Mouse (Mus musculus): ENCODE data around the gene Kif17. TPM values are rescaled to one million over a fixed set of nuclear protein-coding genes. Genes with fewer than 3 reads are reported as not detected.
A peak's percentile ranks its signal among the peaks of the same experiment; 100 is the strongest.
"Not testable (repeated sequence)": the region's sequence is repeated elsewhere in the genome, so short reads cannot be mapped to it uniquely, and the experiment has no call there.

The Kif17 gene
- polyA plus RNA-seq, 1 experiment from 2014 or later: 2.2 TPM

GRCm38 (mm10) chr4:138319508-138319907 lies 69.3 kb downstream of the Kif17 start:
- no peaks in the 10 kb centered on the region for H3K27me3 ChIP-seq (replicated peaks; ENCODE audit: control insufficient read depth, insufficient read depth, low read length)
- H3K4me3 ChIP-seq (replicated peaks; ENCODE audit: low read length): no peak overlapping the region
- no peak overlapping the region for H3K27ac ChIP-seq (ENCODE audit: low read length)
- peaks cover 15% of the 10 kb centered on the region for H3K36me3 ChIP-seq (ENCODE audit: control insufficient read depth, insufficient read depth)
- H3K4me2 ChIP-seq (ENCODE audit: low read length): no peak overlapping the region
- 32% methylated on average over 10 of the region's 10 CpGs for WGBS
- peak; percentile 24; the same call in 1 of the 2 replicates for ATAC-seq
- no peak overlapping the region for H3K9ac ChIP-seq (replicated peaks; ENCODE audit: low read depth, low read length)
- H3K9me3 ChIP-seq (ENCODE audit: control insufficient read depth, low read length): no peaks in the 10 kb centered on the region
- H3K4me1 ChIP-seq (replicated peaks; ENCODE audit: control insufficient read depth, insufficient read depth, low read length): peaks cover 9% of the 10 kb centered on the region; the same call in 1 of the 2 replicates

GRCm38 (mm10) chr4:138320711-138321110 lies 70.5 kb downstream of the Kif17 start:
- ATAC-seq: no peak
- no peaks in the 10 kb centered on the region for H3K27me3 ChIP-seq (replicated peaks; ENCODE audit: control insufficient read depth, insufficient read depth, low read length)
- no peak overlapping the region for H3K27ac ChIP-seq (ENCODE audit: low read length)
- H3K9me3 ChIP-seq (ENCODE audit: control insufficient read depth, low read length): no peaks in the 10 kb centered on the region
- 82% methylated on average over 11 of the region's 11 CpGs for WGBS
- H3K36me3 ChIP-seq (ENCODE audit: control insufficient read depth, insufficient read depth): peaks cover 10% of the 10 kb centered on the region
- peaks cover 13% of the 10 kb centered on the region; the same call in 1 of the 2 replicates for H3K4me1 ChIP-seq (replicated peaks; ENCODE audit: control insufficient read depth, insufficient read depth, low read length)
- no peak overlapping the region for H3K4me3 ChIP-seq (replicated peaks; ENCODE audit: low read length)
- no peak overlapping the region for H3K4me2 ChIP-seq (ENCODE audit: low read length)
- H3K9ac ChIP-seq (replicated peaks; ENCODE audit: low read depth, low read length): no peak overlapping the region

GRCm38 (mm10) chr4:138321488-138321887 lies 71.3 kb downstream of the Kif17 start:
- no peak for ATAC-seq
- no peak overlapping the region for H3K9ac ChIP-seq (replicated peaks; ENCODE audit: low read depth, low read length)
- H3K4me2 ChIP-seq (ENCODE audit: low read length): no peak overlapping the region
- no peaks in the 10 kb centered on the region for H3K27me3 ChIP-seq (replicated peaks; ENCODE audit: control insufficient read depth, insufficient read depth, low read length)
- peaks cover 7% of the 10 kb centered on the region for H3K36me3 ChIP-seq (ENCODE audit: control insufficient read depth, insufficient read depth)
- H3K27ac ChIP-seq (ENCODE audit: low read length): no peak overlapping the region
- no peak overlapping the region for H3K4me3 ChIP-seq (replicated peaks; ENCODE audit: low read length)
- peaks cover 16% of the 10 kb centered on the region; the same call in 1 of the 2 replicates for H3K4me1 ChIP-seq (replicated peaks; ENCODE audit: control insufficient read depth, insufficient read depth, low read length)
- no peaks in the 10 kb centered on the region for H3K9me3 ChIP-seq (ENCODE audit: control insufficient read depth, low read length)
- WGBS: 76% methylated on average over 7 of the region's 7 CpGs

GRCm38 (mm10) chr4:138322692-138323091 lies 72.5 kb downstream of the Kif17 start:
- H3K4me3 ChIP-seq (replicated peaks; ENCODE audit: low read length): no peak overlapping the region
- H3K4me2 ChIP-seq (ENCODE audit: low read length): no peak overlapping the region
- ATAC-seq: no peak
- H3K9me3 ChIP-seq (ENCODE audit: control insufficient read depth, low read length): no peaks in the 10 kb centered on the region
- H3K36me3 ChIP-seq (ENCODE audit: control insufficient read depth, insufficient read depth): 0 out of 2 replicates have a peak, but pooled peaks cover 2% of the 10 kb centered on the region
- H3K9ac ChIP-seq (replicated peaks; ENCODE audit: low read depth, low read length): no peak overlapping the region
- 9% methylated on average over 4 of the region's 4 CpGs for WGBS
- peaks cover 17% of the 10 kb centered on the region; the same call in 1 of the 2 replicates for H3K4me1 ChIP-seq (replicated peaks; ENCODE audit: control insufficient read depth, insufficient read depth, low read length)
- H3K27ac ChIP-seq (ENCODE audit: low read length): peak overlapping the region; percentile 19; the same call in 1 of the 2 replicates
- H3K27me3 ChIP-seq (replicated peaks; ENCODE audit: control insufficient read depth, insufficient read depth, low read length): no peaks in the 10 kb centered on the region

GRCm38 (mm10) chr4:138323753-138324152 lies 73.5 kb downstream of the Kif17 start:
- Histone ChIP-seq H3K4me2 (ENCODE audit: low read length) (no peak overlapping the region), H3K9me3 (ENCODE audit: control insufficient read depth, low read length) (no peaks in the 10 kb centered on the region), H3K4me3 (replicated peaks; ENCODE audit: low read length) (no peak overlapping the region), H3K36me3 (ENCODE audit: control insufficient read depth, insufficient read depth) (0 out of 2 replicates have a peak, but pooled peaks cover 2% of the 10 kb centered on the region), H3K4me1 (replicated peaks; ENCODE audit: control insufficient read depth, insufficient read depth, low read length) (peaks cover 17% of the 10 kb centered on the region; the same call in 1 of the 2 replicates), H3K27ac (ENCODE audit: low read length) (no peak overlapping the region), H3K27me3 (replicated peaks; ENCODE audit: control insufficient read depth, insufficient read depth, low read length) (no peaks in the 10 kb centered on the region), H3K9ac (replicated peaks; ENCODE audit: low read depth, low read length) (no peak overlapping the region)
- ATAC-seq: no peak
- WGBS: 68% methylated on average over 4 of the region's 4 CpGs

GRCm38 (mm10) chr4:138324451-138324850 lies 74.2 kb downstream of the Kif17 start:
- WGBS: 92% methylated on average over 3 of the region's 3 CpGs
- no peak overlapping the region for H3K9ac ChIP-seq (replicated peaks; ENCODE audit: low read depth, low read length)
- H3K36me3 ChIP-seq (ENCODE audit: control insufficient read depth, insufficient read depth): 0 out of 2 replicates have a peak, but pooled peaks cover 2% of the 10 kb centered on the region
- no peak for ATAC-seq
- no peak overlapping the region for H3K27ac ChIP-seq (ENCODE audit: low read length)
- no peaks in the 10 kb centered on the region for H3K9me3 ChIP-seq (ENCODE audit: control insufficient read depth, low read length)
- no peak overlapping the region for H3K4me3 ChIP-seq (replicated peaks; ENCODE audit: low read length)
- peaks cover 17% of the 10 kb centered on the region; the same call in 1 of the 2 replicates for H3K4me1 ChIP-seq (replicated peaks; ENCODE audit: control insufficient read depth, insufficient read depth, low read length)
- H3K4me2 ChIP-seq (ENCODE audit: low read length): no peak overlapping the region
- H3K27me3 ChIP-seq (replicated peaks; ENCODE audit: control insufficient read depth, insufficient read depth, low read length): no peaks in the 10 kb centered on the region

GRCm38 (mm10) chr4:138325466-138326076 lies 75.3 kb downstream of the Kif17 start:
- under 1% methylated on average over 43 of the region's 45 CpGs for WGBS
- H3K4me3 ChIP-seq (replicated peaks; ENCODE audit: low read length): peak overlapping the region; percentile 88
- peaks cover 17% of the 10 kb centered on the region; the same call in 1 of the 2 replicates for H3K4me1 ChIP-seq (replicated peaks; ENCODE audit: control insufficient read depth, insufficient read depth, low read length)
- H3K27me3 ChIP-seq (replicated peaks; ENCODE audit: control insufficient read depth, insufficient read depth, low read length): no peaks in the 10 kb centered on the region
- no peaks in the 10 kb centered on the region for H3K36me3 ChIP-seq (ENCODE audit: control insufficient read depth, insufficient read depth)
- peak; percentile 86 for ATAC-seq
- H3K27ac ChIP-seq (ENCODE audit: low read length): peak overlapping the region; percentile 94
- H3K9ac ChIP-seq (replicated peaks; ENCODE audit: low read depth, low read length): peak overlapping the region; percentile 89
- no peaks in the 10 kb centered on the region for H3K9me3 ChIP-seq (ENCODE audit: control insufficient read depth, low read length)
- peak overlapping the region; percentile 45 for H3K4me2 ChIP-seq (ENCODE audit: low read length)

GRCm38 (mm10) chr4:138326077-138326695 lies 76.0 kb downstream of the Kif17 start, which contains the start of gene Pink1:
Gene Pink1, minus strand, starts transcription at chr4:138326307.
- WGBS: 4% methylated on average over 41 of the region's 41 CpGs
- ATAC-seq: peak; percentile 66

GRCm38 (mm10) chr4:138327155-138327554 lies 76.9 kb downstream of the Kif17 start:
- not testable (repeated sequence) for H3K27me3 ChIP-seq (replicated peaks; ENCODE audit: control insufficient read depth, insufficient read depth, low read length); H3K9ac ChIP-seq (replicated peaks; ENCODE audit: low read depth, low read length); H3K4me3 ChIP-seq (replicated peaks; ENCODE audit: low read length); H3K36me3 ChIP-seq (ENCODE audit: control insufficient read depth, insufficient read depth); H3K4me2 ChIP-seq (ENCODE audit: low read length); ATAC-seq; H3K27ac ChIP-seq (ENCODE audit: low read length); H3K9me3 ChIP-seq (ENCODE audit: control insufficient read depth, low read length)
- peaks cover 17% of the 10 kb centered on the region; the same call in 1 of the 2 replicates for H3K4me1 ChIP-seq (replicated peaks; ENCODE audit: control insufficient read depth, insufficient read depth, low read length)
- WGBS: 53% methylated on average over 8 of the region's 12 CpGs

More at GRCm38 (mm10) chr4:138326077-138326695, 76.0 kb downstream of the Kif17 start, which contains the start of gene Pink1:
- Histone ChIP-seq H3K4me3 (replicated peaks; ENCODE audit: low read length) (peak within 1 kb of the TSS; percentile 88), H3K36me3 (ENCODE audit: control insufficient read depth, insufficient read depth) (no peaks in the 10 kb centered on the region), H3K4me1 (replicated peaks; ENCODE audit: control insufficient read depth, insufficient read depth, low read length) (peaks cover 17% of the 10 kb centered on the region; the same call in 1 of the 2 replicates), H3K9ac (replicated peaks; ENCODE audit: low read depth, low read length) (peak within 1 kb of the TSS; percentile 89), H3K4me2 (ENCODE audit: low read length) (peak within 1 kb of the TSS; percentile 45), H3K9me3 (ENCODE audit: control insufficient read depth, low read length) (no peaks in the 10 kb centered on the region), H3K27me3 (replicated peaks; ENCODE audit: control insufficient read depth, insufficient read depth, low read length) (no peaks in the 10 kb centered on the region), H3K27ac (ENCODE audit: low read length) (peak within 1 kb of the TSS; percentile 94)

Data from forebrain, embryonic 16.5 days (tissue).